Mouse (Mus musculus) kidney, postnatal 0 days (tissue): Measurements from ENCODE around the gene Cd81. TPM values are rescaled to one million over a fixed set of nuclear protein-coding genes. Genes with fewer than 3 reads are reported as not detected.

Experiments
- ATAC-seq: fragments of 200-750 bp; cut with Nextera tagmentation; replicated peaks from 2 replicates; pipeline ENCODE4 v1.8.0; 2017; ENCODE audit warnings: low read depth, moderate number of reproducible peaks, moderate TSS enrichment, moderate library complexity; ENCODE audit not compliant: low FRiP score
- DNase-seq: peaks from one replicate; pipeline ENCODE4 v3.0.0-alpha.2; 2016; ENCODE audit warnings: low spot score
- H3K27ac ChIP-seq: fragments of 300-500 bp; sonication (generic); 2 replicates; pipeline ENCODE4 v1.5.1; 2014; ENCODE audit warnings: mild to moderate bottlenecking
- H3K27me3 ChIP-seq: fragments of 300-500 bp; sonication (generic); 2 replicates; pipeline ENCODE4 v1.6.1; 2014; ENCODE audit warnings: low read length, mixed read lengths; ENCODE audit not compliant: insufficient read depth
- H3K36me3 ChIP-seq: fragments of 300-500 bp; sonication (generic); 2 replicates; pipeline ENCODE4 v1.6.1; 2014; ENCODE audit warnings: low read length, mixed read lengths; ENCODE audit not compliant: insufficient read depth
- H3K4me1 ChIP-seq: fragments of 300-500 bp; sonication (generic); replicated peaks from 2 replicates; pipeline ENCODE4 v1.6.1; 2014; ENCODE audit warnings: antibody characterized with exemption, low read length, mixed read lengths; ENCODE audit not compliant: insufficient read depth
- H3K4me2 ChIP-seq: fragments of 300-500 bp; sonication (generic); 2 replicates; pipeline ENCODE4 v1.6.1; 2014; ENCODE audit warnings: mild to moderate bottlenecking, low read length, moderate library complexity, mixed read lengths
- H3K4me3 ChIP-seq: fragments of 300-500 bp; sonication (generic); replicated peaks from 2 replicates; pipeline ENCODE4 v1.5.1; 2014; ENCODE audit warnings: low read depth, low read length
- H3K9ac ChIP-seq: fragments of 300-500 bp; sonication (generic); 2 replicates; pipeline ENCODE4 v1.6.1; 2014; ENCODE audit warnings: low read depth, low read length
- H3K9me3 ChIP-seq: fragments of 300-500 bp; sonication (generic); replicated peaks from 2 replicates; pipeline ENCODE4 v1.6.1; 2016; ENCODE audit warnings: low read length, inconsistent platforms, mixed read lengths
- CTCF ChIP-seq: IDR thresholded peaks from 2 replicates; pipeline ENCODE4 v1.5.1; 2016; ENCODE audit warnings: antibody characterized with exemption, low read depth, mild to moderate bottlenecking, moderate library complexity
- WGBS: fragments of 180-500 bp; shearing (Covaris S2); extraction: QIAGEN DNeasy Blood & Tissue Kit; methylation state at CpG from one replicate; pipeline ENCODE4 v1.1.7; 2014; 5-methylcytosine and 5-hydroxymethylcytosine counted together
- polyA plus RNA-seq: library from polyadenylated mRNA; unstranded; fragments of >200 nt; fragmentation: Nextera tagmentation; extraction: Ambion mirVana; gene quantifications from 2 replicates; pipeline ENCODE4 v1.2.1, GENCODE M21; 2015

The Cd81 gene
- polyA plus RNA-seq, 1 experiment from 2014 or later: 621 TPM

GRCm38 (mm10) chr7:143106672-143107465 is 54.3 kb downstream of the Cd81 start:
- TF ChIP-seq CTCF: peak; percentile 36; the same call in 1 of the 2 replicates
- Histone ChIP-seq H3K27ac (peak overlapping the region; percentile 70), H3K4me3 (peak overlapping the region; percentile 41), H3K27me3 (peaks cover 14% of the 10 kb centered on the region), H3K4me2 (peak overlapping the region; percentile 81), H3K36me3 (no peaks in the 10 kb centered on the region), H3K9me3 (no peaks in the 10 kb centered on the region), H3K4me1 (no peaks in the 10 kb centered on the region; the same call in 1 of the 2 replicates), H3K9ac (peak overlapping the region; percentile 44)
- WGBS: 7% methylated on average over 56 of the region's 57 CpGs
- DNase-seq (no peak), ATAC-seq (peak; percentile 56)

- H3K27me3 ChIP-seq: peaks cover 14% of the 10 kb centered on the region
- ATAC-seq: peak; percentile 33; the same call in 1 of the 2 replicates
- peak overlapping the region; percentile 70; the same call in 1 of the 2 replicates for H3K27ac ChIP-seq
- DNase-seq: peak; percentile 50
- H3K36me3 ChIP-seq: no peaks in the 10 kb centered on the region
- no peaks in the 10 kb centered on the region for H3K9me3 ChIP-seq
- no peak overlapping the region for H3K4me3 ChIP-seq
- peak; percentile 47 for TF ChIP-seq CTCF
- no peak overlapping the region for H3K9ac ChIP-seq
- 26% methylated on average over 5 of the region's 5 CpGs for WGBS
- H3K4me2 ChIP-seq: peak overlapping the region; percentile 81
- H3K4me1 ChIP-seq: no peaks in the 10 kb centered on the region; the same call in 1 of the 2 replicates
These were observed 55.7 kb downstream of the Cd81 start for GRCm38 (mm10) chr7:143108200-143108599.

- H3K4me2 ChIP-seq: peak overlapping the region; percentile 34
- no peak for ATAC-seq
- H3K36me3 ChIP-seq: no peaks in the 10 kb centered on the region
- WGBS: 18% methylated on average over 3 of the region's 3 CpGs
- H3K27ac ChIP-seq: peak overlapping the region; percentile 54
- H3K4me1 ChIP-seq: no peaks in the 10 kb centered on the region; the same call in 1 of the 2 replicates
- no peaks in the 10 kb centered on the region for H3K9me3 ChIP-seq
- no peak for DNase-seq
- peaks cover 14% of the 10 kb centered on the region for H3K27me3 ChIP-seq
- no peak overlapping the region for H3K9ac ChIP-seq
- no peak for TF ChIP-seq CTCF
- H3K4me3 ChIP-seq: no peak overlapping the region
These were observed 56.6 kb downstream of the Cd81 start for GRCm38 (mm10) chr7:143108996-143109660.

GRCm38 (mm10) chr7:143109696-143110095 is 57.2 kb downstream of the Cd81 start:
- no peak for TF ChIP-seq CTCF
- H3K4me2 ChIP-seq: peak overlapping the region; percentile 2
- H3K27ac ChIP-seq: 0 out of 2 replicates have a peak overlapping the region, but pooled peaks have one; percentile 54
- WGBS: 41% methylated on average over 2 of the region's 3 CpGs
- no peak overlapping the region for H3K9ac ChIP-seq
- ATAC-seq (no peak), DNase-seq (no peak)
- H3K4me3 ChIP-seq: no peak overlapping the region
- H3K9me3 ChIP-seq: no peaks in the 10 kb centered on the region
- H3K27me3 ChIP-seq: peaks cover 14% of the 10 kb centered on the region
- H3K4me1 ChIP-seq: no peaks in the 10 kb centered on the region; the same call in 1 of the 2 replicates
- H3K36me3 ChIP-seq: no peaks in the 10 kb centered on the region

DNA sequence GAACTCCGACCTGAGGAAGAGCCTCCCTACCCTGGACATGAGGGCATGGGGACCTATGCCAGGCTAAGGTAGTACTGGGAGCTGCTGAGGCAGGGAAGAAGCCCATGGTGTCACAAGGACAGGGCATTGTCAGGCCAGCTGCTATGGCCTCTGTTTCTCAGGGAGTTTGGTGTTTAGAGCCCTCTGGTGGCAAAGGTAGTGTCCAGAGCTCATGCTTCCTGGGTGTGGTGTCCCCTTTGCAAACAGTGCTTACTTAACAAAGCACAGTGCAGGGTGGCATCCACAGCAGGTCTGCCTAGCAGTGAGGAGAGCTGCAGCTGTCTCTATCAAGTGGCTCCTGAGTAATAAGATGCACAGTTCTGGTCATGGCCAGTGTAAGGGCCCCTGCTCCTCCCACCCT is 58.3 kb downstream of the Cd81 start:
- no peak for ATAC-seq
- H3K9me3 ChIP-seq: no peaks in the 10 kb centered on the region
- no peak overlapping the region for H3K9ac ChIP-seq
- WGBS: 70% methylated on average over 1 of the region's 1 CpGs
- no peak overlapping the region for H3K27ac ChIP-seq
- TF ChIP-seq CTCF: peak; percentile 48
- H3K27me3 ChIP-seq: peaks cover 14% of the 10 kb centered on the region
- DNase-seq: no peak
- H3K4me1 ChIP-seq: no peaks in the 10 kb centered on the region; the same call in 1 of the 2 replicates
- no peak overlapping the region for H3K4me2 ChIP-seq
- H3K36me3 ChIP-seq: no peaks in the 10 kb centered on the region
- H3K4me3 ChIP-seq: no peak overlapping the region

GRCm38 (mm10) chr7:143111719-143112118 is 59.2 kb downstream of the Cd81 start:
- Histone ChIP-seq H3K4me1 (no peaks in the 10 kb centered on the region; the same call in 1 of the 2 replicates), H3K27ac (no peak overlapping the region), H3K36me3 (no peaks in the 10 kb centered on the region), H3K4me2 (no peak overlapping the region), H3K27me3 (peaks cover 10% of the 10 kb centered on the region), H3K9ac (no peak overlapping the region), H3K4me3 (no peak overlapping the region), H3K9me3 (no peaks in the 10 kb centered on the region)
- ATAC-seq (no peak), DNase-seq (no peak)
- TF ChIP-seq CTCF: no peak
- 72% methylated on average over 4 of the region's 4 CpGs for WGBS
